Mouse (Mus musculus): Measurements from ENCODE around the gene Supt6. TPM values are rescaled to one million over a fixed set of nuclear protein-coding genes. Genes with fewer than 3 reads are reported as not detected.
"Not testable (repeated sequence)": the region's sequence is repeated elsewhere in the genome, so short reads cannot be mapped to it uniquely, and the experiment has no call there.

Gene Supt6
- polyA plus RNA-seq, 1 experiment from 2014 or later, result 25.5 TPM

- no peaks in the 10 kb centered on the region for H3K9me3 ChIP-seq
- peak within 1 kb of the TSS; percentile 57 for H3K4me3 ChIP-seq
- peaks cover 18% of the 10 kb centered on the region for H3K36me3 ChIP-seq
- ATAC-seq (ENCODE audit: borderline replicate concordance, extremely low read depth, low FRiP score, low TSS enrichment), result no peak
- H3K4me1 ChIP-seq, result peaks cover 28% of the 10 kb centered on the region
- 48% methylated on average over 1 of the region's 1 CpGs for WGBS
- 0 out of 2 replicates have a peak within 1 kb of the TSS, but pooled peaks have one; percentile 27 for H3K9ac ChIP-seq
- no peaks in the 10 kb centered on the region for H3K27me3 ChIP-seq
- peak within 1 kb of the TSS; percentile 67 for H3K4me2 ChIP-seq
- peak within 1 kb of the TSS; percentile 71 for H3K27ac ChIP-seq
Observed at GRCm38 (mm10) chr11:78193113-78193512, 52.7 kb downstream of the Supt6 start, which contains the start of gene Proca1. Gene Proca1 (plus strand): TSS chr11:78193392.

DNA sequence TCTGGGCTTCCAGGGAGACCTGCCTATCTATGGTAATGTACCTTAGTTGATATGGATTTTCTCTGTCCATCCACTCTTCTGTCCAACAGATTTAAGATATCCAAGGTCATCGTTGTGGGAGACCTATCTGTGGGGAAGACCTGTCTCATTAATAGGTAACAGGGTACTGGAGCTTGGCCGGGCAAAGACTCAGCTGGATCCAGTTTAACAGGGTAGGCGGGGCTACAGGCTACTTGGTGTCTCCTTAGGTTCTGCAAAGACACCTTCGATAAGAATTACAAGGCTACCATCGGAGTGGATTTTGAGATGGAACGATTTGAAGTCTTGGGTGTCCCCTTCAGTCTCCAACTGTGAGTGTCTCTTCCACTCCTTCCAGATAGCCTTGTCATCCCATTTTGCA lies 55.7 kb downstream of the Supt6 start:
- H3K4me3 ChIP-seq, result peak overlapping the region; percentile 68
- H3K27ac ChIP-seq, result peak overlapping the region; percentile 100
- peak overlapping the region; percentile 94; the same call in 1 of the 2 replicates for H3K9ac ChIP-seq
- peaks cover 25% of the 10 kb centered on the region for H3K4me1 ChIP-seq
- H3K27me3 ChIP-seq, result no peaks in the 10 kb centered on the region
- ATAC-seq (ENCODE audit: borderline replicate concordance, extremely low read depth, low FRiP score, low TSS enrichment), result no peak
- WGBS, result 47% methylated on average over 6 of the region's 6 CpGs
- no peaks in the 10 kb centered on the region for H3K9me3 ChIP-seq
- H3K36me3 ChIP-seq, result peaks cover 18% of the 10 kb centered on the region
- H3K4me2 ChIP-seq, result peak overlapping the region; percentile 67

DNA sequence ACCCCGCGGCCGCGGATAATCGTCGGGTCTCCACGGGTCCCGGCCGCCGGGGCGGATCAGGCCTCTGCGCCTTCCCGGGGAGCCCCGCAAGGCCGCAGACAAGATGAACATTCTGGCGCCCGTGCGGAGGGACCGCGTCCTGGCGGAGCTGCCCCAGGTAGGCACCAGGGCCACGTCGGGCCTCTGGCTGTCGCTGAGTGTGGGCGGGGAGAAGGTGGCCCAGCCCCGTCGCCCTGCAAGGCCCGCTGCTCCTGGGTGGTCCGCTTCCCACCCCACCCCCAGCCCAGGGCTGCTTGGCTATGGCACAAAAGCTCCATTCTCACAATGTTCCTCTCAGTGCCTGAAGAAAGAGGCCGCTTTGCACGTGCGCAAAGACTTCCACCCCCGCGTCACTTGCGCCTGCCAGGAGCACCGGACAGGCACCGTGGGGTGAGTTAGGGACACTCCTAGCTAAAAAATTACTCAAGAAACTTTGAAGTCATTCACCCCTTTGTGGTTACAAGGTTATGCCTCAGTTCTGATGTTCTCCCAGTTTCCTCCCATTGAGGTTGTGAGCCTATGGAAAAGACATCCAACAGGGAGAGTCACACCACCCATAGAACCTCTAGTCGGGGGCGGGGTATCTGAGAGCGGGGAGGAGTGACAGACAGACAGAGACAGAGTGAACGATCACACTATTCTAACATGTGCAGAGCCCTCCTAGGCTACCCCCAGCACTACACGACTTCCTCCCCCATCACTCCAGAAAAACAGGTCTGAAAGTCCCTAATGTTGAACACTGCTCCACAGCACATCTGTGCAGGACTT lies 56.4 kb downstream of the Supt6 start:
- under 1% methylated on average over 41 of the region's 42 CpGs for WGBS
- Histone ChIP-seq H3K27me3 (no peaks in the 10 kb centered on the region), H3K27ac (peak overlapping the region; percentile 100), H3K4me1 (peaks cover 22% of the 10 kb centered on the region), H3K9me3 (no peaks in the 10 kb centered on the region), H3K4me3 (peak overlapping the region; percentile 68), H3K36me3 (peaks cover 18% of the 10 kb centered on the region), H3K4me2 (peak overlapping the region; percentile 67), H3K9ac (peak overlapping the region; percentile 94)
- ATAC-seq (ENCODE audit: borderline replicate concordance, extremely low read depth, low FRiP score, low TSS enrichment), result peak; percentile 90

- ATAC-seq (ENCODE audit: borderline replicate concordance, extremely low read depth, low FRiP score, low TSS enrichment), result peak; percentile 84
- WGBS, result 1% methylated on average over 68 of the region's 80 CpGs
- Histone ChIP-seq H3K9ac (peak within 1 kb of the TSS; percentile 94), H3K4me1 (peaks cover 29% of the 10 kb centered on the region), H3K27me3 (no peaks in the 10 kb centered on the region), H3K4me2 (peak within 1 kb of the TSS; percentile 67), H3K9me3 (no peaks in the 10 kb centered on the region), H3K27ac (peak within 1 kb of the TSS; percentile 100), H3K36me3 (peaks cover 18% of the 10 kb centered on the region), H3K4me3 (peak within 1 kb of the TSS; percentile 68)
Observed at GRCm38 (mm10) chr11:78188331-78189233, 57.2 kb downstream of the Supt6 start, which contains the start of gene Rab34. Gene Rab34 (plus strand): TSS chr11:78188430.

DNA sequence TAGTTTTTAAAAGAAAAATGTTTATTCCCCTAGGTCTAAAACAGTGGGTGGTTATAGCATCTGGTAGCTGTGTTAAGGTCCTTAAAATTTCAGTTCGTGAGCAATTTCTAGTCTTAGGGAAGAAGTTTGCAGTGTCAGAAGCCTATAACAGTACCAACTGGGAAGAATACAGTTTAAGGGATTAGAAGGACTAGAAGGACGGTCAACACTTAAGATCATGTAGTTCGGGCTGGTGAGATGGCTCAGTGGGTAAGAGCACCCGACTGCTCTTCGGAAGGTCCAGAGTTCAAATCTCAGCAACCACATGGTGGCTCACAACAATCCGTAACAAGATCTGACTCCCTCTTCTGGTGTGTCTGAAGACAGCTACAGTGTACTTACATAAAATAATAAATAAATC lies 61.1 kb downstream of the Supt6 start:
- not testable (repeated sequence) for H3K27ac ChIP-seq; H3K4me3 ChIP-seq; H3K9ac ChIP-seq; H3K9me3 ChIP-seq; ATAC-seq (ENCODE audit: borderline replicate concordance, extremely low read depth, low FRiP score, low TSS enrichment); H3K4me2 ChIP-seq; H3K27me3 ChIP-seq
- 91% methylated on average over 6 of the region's 6 CpGs for WGBS
- H3K4me1 ChIP-seq, result peaks cover 48% of the 10 kb centered on the region
- H3K36me3 ChIP-seq, result peaks cover 26% of the 10 kb centered on the region

DNA sequence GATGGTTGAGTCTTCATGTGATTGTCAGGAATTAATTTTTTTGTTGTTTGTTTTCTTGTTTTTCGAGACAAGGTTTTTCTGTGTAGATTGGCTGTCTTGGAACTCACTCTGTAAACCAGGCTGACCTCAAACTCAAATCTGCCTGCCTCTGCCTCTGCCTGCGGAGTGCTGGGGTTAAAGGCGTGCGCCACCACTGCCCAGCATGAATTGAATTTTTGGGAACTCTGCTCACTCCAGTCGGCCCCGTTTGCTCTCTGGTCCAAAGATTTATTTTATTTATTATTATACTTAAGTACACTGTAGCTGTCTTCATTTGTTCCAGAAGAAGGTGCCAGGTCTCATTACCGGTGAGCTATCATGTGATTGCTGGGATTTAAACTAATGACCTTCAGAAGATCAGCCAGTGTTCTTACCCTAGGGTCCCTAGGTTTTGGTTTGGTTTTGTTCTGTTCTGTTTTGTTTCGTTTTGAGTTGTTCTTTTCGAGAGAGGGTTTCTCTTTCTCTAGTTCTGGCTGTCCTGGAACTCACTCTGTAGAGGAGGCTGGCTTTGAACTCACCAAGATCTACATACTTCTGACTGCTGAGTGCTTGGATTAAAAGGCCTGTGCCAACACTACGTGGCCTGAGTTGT lies 61.8 kb downstream of the Supt6 start:
- no peaks in the 10 kb centered on the region for H3K27me3 ChIP-seq
- peak overlapping the region; percentile 52 for H3K4me2 ChIP-seq
- H3K9ac ChIP-seq, result peak overlapping the region; percentile 98; the same call in 1 of the 2 replicates
- 37% methylated on average over 10 of the region's 10 CpGs for WGBS
- H3K4me1 ChIP-seq, result peaks cover 52% of the 10 kb centered on the region
- no peak overlapping the region; the same call in 1 of the 2 replicates for H3K27ac ChIP-seq
- no peak for ATAC-seq (ENCODE audit: borderline replicate concordance, extremely low read depth, low FRiP score, low TSS enrichment)
- H3K4me3 ChIP-seq, result peak overlapping the region; percentile 85
- peaks cover 30% of the 10 kb centered on the region for H3K36me3 ChIP-seq
- H3K9me3 ChIP-seq, result no peaks in the 10 kb centered on the region

GRCm38 (mm10) chr11:78182961-78183844 lies 62.6 kb downstream of the Supt6 start, which contains the start of gene Rpl23a:
Gene Rpl23a (minus strand): TSS chr11:78183584.
- H3K27ac ChIP-seq, result peak within 1 kb of the TSS; percentile 93
- peak within 1 kb of the TSS; percentile 85 for H3K4me3 ChIP-seq
- under 1% methylated on average over 38 of the region's 38 CpGs for WGBS
- H3K9me3 ChIP-seq, result no peaks in the 10 kb centered on the region
- peak within 1 kb of the TSS; percentile 98 for H3K9ac ChIP-seq
- H3K4me1 ChIP-seq, result peaks cover 56% of the 10 kb centered on the region
- ATAC-seq (ENCODE audit: borderline replicate concordance, extremely low read depth, low FRiP score, low TSS enrichment), result peak; percentile 80
- peak within 1 kb of the TSS; percentile 67 for H3K4me2 ChIP-seq
- H3K36me3 ChIP-seq, result peaks cover 30% of the 10 kb centered on the region
- H3K27me3 ChIP-seq, result no peaks in the 10 kb centered on the region

DNA sequence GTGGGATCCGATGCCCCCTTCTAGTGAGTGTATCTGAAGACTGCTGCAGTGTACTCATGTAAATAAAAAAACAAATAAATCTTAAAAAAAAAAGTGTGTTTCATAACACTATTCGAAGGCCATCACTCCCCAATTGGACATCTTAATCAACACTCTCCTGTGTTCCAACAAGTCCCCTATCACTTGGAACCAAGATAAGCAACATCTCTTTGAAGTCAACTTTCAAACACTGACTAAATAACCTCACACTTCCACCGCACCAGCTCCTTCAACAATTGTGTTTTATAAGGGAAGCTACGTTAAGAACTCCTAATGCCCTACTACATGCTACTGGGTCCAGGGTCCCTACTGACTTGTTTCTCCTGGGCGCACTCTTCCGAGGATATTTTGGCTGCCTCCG lies 63.3 kb downstream of the Supt6 start:
- H3K4me3 ChIP-seq, result peak overlapping the region; percentile 85
- no peak overlapping the region for H3K27ac ChIP-seq
- no peaks in the 10 kb centered on the region for H3K9me3 ChIP-seq
- H3K27me3 ChIP-seq, result no peaks in the 10 kb centered on the region
- peak overlapping the region; percentile 98 for H3K9ac ChIP-seq
- WGBS, result 1% methylated on average over 7 of the region's 7 CpGs
- H3K4me2 ChIP-seq, result peak overlapping the region; percentile 67
- H3K36me3 ChIP-seq, result peaks cover 30% of the 10 kb centered on the region
- H3K4me1 ChIP-seq, result peaks cover 58% of the 10 kb centered on the region
- ATAC-seq (ENCODE audit: borderline replicate concordance, extremely low read depth, low FRiP score, low TSS enrichment), result no peak

DNA sequence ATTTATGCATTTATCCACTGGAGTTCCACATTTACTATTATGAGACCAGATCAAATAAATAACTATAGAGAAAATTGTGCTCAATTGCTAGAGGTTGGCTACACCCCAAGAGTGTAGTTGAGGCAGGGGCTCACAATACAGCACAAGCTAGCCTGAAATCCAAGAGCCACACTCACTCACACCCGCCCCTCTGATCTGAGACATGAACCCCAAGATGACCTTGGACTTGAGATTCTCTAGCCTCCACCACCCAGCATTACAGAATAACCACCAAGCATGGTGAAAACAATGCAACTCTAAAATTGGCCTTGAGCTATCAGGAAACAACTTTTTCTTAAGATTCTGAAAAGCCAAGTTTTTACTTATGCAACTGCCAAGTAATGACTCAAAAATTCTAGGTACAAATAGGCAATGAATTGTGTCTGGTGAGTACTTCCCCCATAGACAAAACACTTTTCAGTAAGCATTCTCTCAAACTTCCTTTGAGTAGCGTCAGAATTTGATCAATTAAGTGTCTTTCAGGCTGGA lies 63.9 kb downstream of the Supt6 start:
- Histone ChIP-seq H3K9ac (peak overlapping the region; percentile 98), H3K27me3 (no peaks in the 10 kb centered on the region), H3K9me3 (no peaks in the 10 kb centered on the region), H3K36me3 (peaks cover 30% of the 10 kb centered on the region), H3K4me1 (peaks cover 58% of the 10 kb centered on the region), H3K27ac (no peak overlapping the region), H3K4me3 (peak overlapping the region; percentile 85), H3K4me2 (peak overlapping the region; percentile 67)
- 41% methylated on average over 2 of the region's 2 CpGs for WGBS
- ATAC-seq (ENCODE audit: borderline replicate concordance, extremely low read depth, low FRiP score, low TSS enrichment), result no peak

- peaks cover 30% of the 10 kb centered on the region for H3K36me3 ChIP-seq
- H3K9me3 ChIP-seq, result no peaks in the 10 kb centered on the region
- H3K27me3 ChIP-seq, result no peaks in the 10 kb centered on the region
- ATAC-seq (ENCODE audit: borderline replicate concordance, extremely low read depth, low FRiP score, low TSS enrichment), result no peak
- H3K4me1 ChIP-seq, result peaks cover 61% of the 10 kb centered on the region
- H3K4me3 ChIP-seq, result peak overlapping the region; percentile 61; the same call in 1 of the 2 replicates
- H3K27ac ChIP-seq, result no peak overlapping the region
- H3K4me2 ChIP-seq, result peak overlapping the region; percentile 97; the same call in 1 of the 2 replicates
- WGBS, result 55% methylated on average over 6 of the region's 6 CpGs
- peak overlapping the region; percentile 4; the same call in 1 of the 2 replicates for H3K9ac ChIP-seq
Observed at GRCm38 (mm10) chr11:78180081-78180761, 65.6 kb downstream of the Supt6 start.

Measured in lung, embryonic 15.5 days (tissue).